ENCODE assay signal across 24 mouse cellular contexts in the genomic region with DNA sequence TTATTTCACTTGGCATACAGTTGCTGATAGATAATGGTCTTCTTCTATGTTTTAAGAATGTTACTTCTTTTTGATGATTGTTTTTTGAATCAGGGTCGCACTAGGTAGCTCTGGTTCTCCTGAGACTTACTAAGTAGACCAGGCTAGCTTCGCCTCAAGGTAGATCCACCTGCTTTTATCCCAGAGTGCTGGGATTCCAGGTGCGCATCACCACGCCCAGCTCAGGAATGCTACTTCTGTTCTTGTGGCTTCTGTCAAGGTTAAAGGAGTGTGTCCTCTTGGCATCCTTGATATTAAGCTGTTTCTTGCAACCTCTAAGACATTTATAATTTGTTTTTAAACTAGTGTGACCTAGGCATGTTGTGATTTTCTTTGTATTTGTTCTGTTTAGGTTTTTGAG. TPM values are rescaled to one million over a fixed set of nuclear protein-coding genes. Genes with fewer than 3 reads are reported as not detected.
A peak's percentile ranks its signal among the peaks of the same experiment; 100 is the strongest.
DNase-seq lines count a peak whose midpoint lies in the region; ATAC-seq and TF ChIP-seq lines count a peak whose summit lies in the region.
"Had no signal": no experiment of that assay in that cellular context is flagged by ENCODE, and none has a peak within 500 bp of the region (broad histone marks: within the 10 kb centered on the region; RNA-seq: fewer than 3 reads in every experiment).

No protein-coding gene starts in this region.

- no peaks in the 10 kb centered on the region for H3K9me3 ChIP-seq in intestine, embryonic 14.5 days (ENCODE audit: control insufficient read depth, low read length)
- no peaks in the 10 kb centered on the region for H3K9me3 ChIP-seq in intestine, embryonic 16.5 days (ENCODE audit: control insufficient read depth, low read length)
- no peaks in the 10 kb centered on the region for H3K9me3 ChIP-seq in ES-E14 (ENCODE audit: control insufficient read depth, insufficient read depth, low read depth, low read length)
- H3K9me3 ChIP-seq in embryonic facial prominence, embryonic 10.5 days = no peaks in the 10 kb centered on the region
- H3K9me3 ChIP-seq: embryonic facial prominence, embryonic 12.5 days; forebrain, embryonic 13.5 days; forebrain, embryonic 15.5 days had no signal

- H3K4me3 ChIP-seq in intestine, embryonic 14.5 days (ENCODE audit: low read depth, low read length) = no peak overlapping the region
- no peak overlapping the region for H3K4me3 ChIP-seq in intestine, embryonic 16.5 days (ENCODE audit: low read length)
- H3K4me3 ChIP-seq in ES-E14 (ENCODE audit: insufficient read depth in 1 of 2, low read depth in 1 of 2, low read length in 2 of 2, poor library complexity in 1 of 2, severe bottlenecking in 1 of 2) = no peak overlapping the region
- no peak overlapping the region for H3K4me3 ChIP-seq in embryonic facial prominence, embryonic 10.5 days
- H3K4me3 ChIP-seq in lung, adult 2 months (replicated peaks; ENCODE audit: extremely low read depth, low read depth, low read length) = no peak overlapping the region
- H3K4me3 ChIP-seq: embryonic facial prominence, embryonic 12.5 days; forebrain, embryonic 13.5 days; forebrain, embryonic 15.5 days had no signal

- TF ChIP-seq CTCF in lung, adult 2 months (IDR thresholded peaks at IDR 0.05; ENCODE audit: insufficient read depth, low read length) = no peak

- no peaks in the 10 kb centered on the region for H3K27me3 ChIP-seq in intestine, embryonic 14.5 days (replicated peaks; ENCODE audit: control insufficient read depth, insufficient read depth, low read length)
- H3K27me3 ChIP-seq in intestine, embryonic 16.5 days (replicated peaks; ENCODE audit: control insufficient read depth, insufficient read depth, low read length) = no peaks in the 10 kb centered on the region
- no peaks in the 10 kb centered on the region for H3K27me3 ChIP-seq in embryonic facial prominence, embryonic 10.5 days (replicated peaks; ENCODE audit: low read depth, poor library complexity, severe bottlenecking)
- H3K27me3 ChIP-seq: CH12.LX; embryonic facial prominence, embryonic 12.5 days; forebrain, embryonic 13.5 days; forebrain, embryonic 15.5 days had no signal

- no peak overlapping the region for H3K27ac ChIP-seq in intestine, embryonic 14.5 days (ENCODE audit: low read depth)
- no peak overlapping the region for H3K27ac ChIP-seq in intestine, embryonic 16.5 days (ENCODE audit: low read length)
- H3K27ac ChIP-seq in ES-E14 (ENCODE audit: insufficient read depth, low read depth, low read length, poor library complexity, severe bottlenecking) = no peak overlapping the region; the same call in 1 of the 2 replicates
- no peak overlapping the region for H3K27ac ChIP-seq in embryonic facial prominence, embryonic 10.5 days (replicated peaks)
- H3K27ac ChIP-seq: embryonic facial prominence, embryonic 12.5 days; forebrain, embryonic 13.5 days; forebrain, embryonic 15.5 days had no signal

- WGBS in intestine, embryonic 14.5 days = 87% methylated on average over 4 of the region's 4 CpGs
- 88% methylated on average over 4 of the region's 4 CpGs for WGBS in intestine, embryonic 16.5 days
- 86% methylated on average over 4 of the region's 4 CpGs for WGBS in embryonic facial prominence, embryonic 10.5 days
- WGBS in lung, adult 2 months = 83% methylated on average over 4 of the region's 4 CpGs

- no peak for ATAC-seq in intestine, embryonic 14.5 days (replicated peaks; ENCODE audit: low FRiP score, low TSS enrichment, low read depth)
- no peak for ATAC-seq in intestine, embryonic 16.5 days
- ATAC-seq: activated CD4-positive, CD25-positive, alpha-beta regulatory T cell, adult 4 months; CD4-positive, CD25-positive, alpha-beta regulatory T cell, adult 4 months; forebrain, embryonic 13.5 days; forebrain, embryonic 15.5 days; forebrain, postnatal 0 days had no signal

- H3K4me2 ChIP-seq in intestine, embryonic 14.5 days (ENCODE audit: low read length) = no peak overlapping the region
- H3K4me2 ChIP-seq in intestine, embryonic 16.5 days (ENCODE audit: low read depth, low read length) = no peak overlapping the region
- H3K4me2 ChIP-seq: embryonic facial prominence, embryonic 12.5 days; forebrain, embryonic 13.5 days; forebrain, embryonic 15.5 days had no signal

- DNase-seq in intestine, embryonic 14.5 days (ENCODE audit: low spot score) = peak; percentile 15
- DNase-seq in ES-E14 (ENCODE audit: low read depth, low spot score) (peak; percentile 63), WW6 (ENCODE audit: low read depth, low spot score) (peak; percentile 34)
- DNase-seq in embryonic facial prominence, embryonic 10.5 days (ENCODE audit: low spot score) = no peak
- DNase-seq in adrenal gland, adult (ENCODE audit: inconsistent age in 2 of 2, low spot score in 1 of 2) = no peak
- no peak for DNase-seq in lung, adult 2 months
- DNase-seq: adrenal gland, adult 2 months; adrenal gland, postnatal 10 days; adrenal gland, postnatal 25 days; B cell, adult 2 months; cerebellum, adult 11 months; cerebellum, adult 18-20 months; cerebellum, adult 8-10 months; cerebellum, adult 9-11 months; cerebellum, postnatal 25 days; embryo, embryonic 11 days; forebrain, postnatal 0 days had no signal

- H3K9ac ChIP-seq in intestine, embryonic 14.5 days (ENCODE audit: low read length) = no peak overlapping the region
- H3K9ac ChIP-seq in intestine, embryonic 16.5 days (ENCODE audit: low read depth, low read length) = no peak overlapping the region
- H3K9ac ChIP-seq in ES-E14 (ENCODE audit: insufficient read depth, low read depth, low read length, poor library complexity, severe bottlenecking) = no peak overlapping the region
- H3K9ac ChIP-seq: embryonic facial prominence, embryonic 12.5 days; forebrain, embryonic 13.5 days; forebrain, embryonic 15.5 days; forebrain, postnatal 0 days had no signal

- H3K36me3 ChIP-seq in intestine, embryonic 14.5 days (ENCODE audit: control insufficient read depth, insufficient read depth, low read length) = peaks cover 6% of the 10 kb centered on the region
- no peaks in the 10 kb centered on the region for H3K36me3 ChIP-seq in intestine, embryonic 16.5 days (ENCODE audit: control insufficient read depth, insufficient read depth, low read length)
- H3K36me3 ChIP-seq in ES-E14 (ENCODE audit: control insufficient read depth, insufficient read depth, low read length, poor library complexity, severe bottlenecking) = peaks cover 8% of the 10 kb centered on the region; the same call in 1 of the 2 replicates
- peaks cover 22% of the 10 kb centered on the region for H3K36me3 ChIP-seq in embryonic facial prominence, embryonic 10.5 days (replicated peaks)
- H3K36me3 ChIP-seq: forebrain, embryonic 15.5 days had no signal

- in situ Hi-C loops in ES-E14 (cut with MboI; ENCODE audit: low sequenced_read_pairs in 2 of 2, unreplicated experiment in 2 of 2) = no loop called here

- no peak for TF ChIP-seq POLR2A in lung, adult 2 months (IDR thresholded peaks at IDR 0.05; ENCODE audit: borderline replicate concordance, extremely low read depth, low read depth, low read length)

- no peaks in the 10 kb centered on the region for H3K4me1 ChIP-seq in intestine, embryonic 14.5 days (replicated peaks; ENCODE audit: control insufficient read depth, insufficient read depth, low read length)
- no peaks in the 10 kb centered on the region for H3K4me1 ChIP-seq in intestine, embryonic 16.5 days (ENCODE audit: control insufficient read depth, insufficient read depth, low read length)
- peaks cover 12 to 31% of the 10 kb centered on the region in 2 experiments for H3K4me1 ChIP-seq in ES-E14 (ENCODE audit: control insufficient read depth in 2 of 2, insufficient read depth in 2 of 2, low read length in 2 of 2, poor library complexity in 1 of 2)
- H3K4me1 ChIP-seq in embryonic facial prominence, embryonic 10.5 days = no peaks in the 10 kb centered on the region
- no peaks in the 10 kb centered on the region for H3K4me1 ChIP-seq in lung, adult 2 months (ENCODE audit: control insufficient read depth, insufficient read depth, low read length)
- H3K4me1 ChIP-seq: embryonic facial prominence, embryonic 12.5 days; forebrain, embryonic 13.5 days; forebrain, embryonic 15.5 days had no signal

TF ChIP-seq in ES-E14, 5 proteins besides CTCF, POLR2A, EP300 and RAD21:
- TF ChIP-seq CHD2 (IDR thresholded peaks at IDR 0.05; ENCODE audit: low read depth, low read length) (0 out of 2 replicates have a peak, but pooled peaks have one; percentile 12), ZC3H11A (IDR thresholded peaks at IDR 0.05; ENCODE audit: borderline replicate concordance, low read depth, low read length) (no peak)

RNA-seq across cellular contexts. Expression of a gene that starts 30.6 kb away (rescaled TPM):
- 32.6 and 32.8 TPM in 2 replicates for polyA plus RNA-seq in intestine, embryonic 14.5 days (2014; fragmentation: Nextera tagmentation; extraction: Ambion mirVana)
- polyA plus RNA-seq in intestine, embryonic 16.5 days (2015; fragmentation: Nextera tagmentation; extraction: Ambion mirVana) = 17.1 and 17.3 TPM in 2 replicates
- total RNA-seq in ES-E14 (2012; rRNA removed) = 31.2 and 39.6 TPM in 2 replicates
- polyA plus RNA-seq in embryonic facial prominence, embryonic 10.5 days (2016; fragmentation: Nextera tagmentation; extraction: Ambion mirVana) = 37.8 and 43.2 TPM in 2 replicates
- polyA plus RNA-seq in lung, adult 2 months (2012; rRNA removed) = 23.4 and 27.9 TPM in 2 replicates

Comparison
In these comparisons a context has a peak if more than half of its experiments do, and no peak if none do; other contexts are left out.
1. DNase-seq: peak in intestine, embryonic 14.5 days (single experiment), ES-E14 (single experiment) and WW6 (single experiment); none in embryonic facial prominence, embryonic 10.5 days (single experiment), adrenal gland, adult (0 of 2) and lung, adult 2 months (single experiment).